Mouse (Mus musculus): Measurements from ENCODE around the gene 4930583I09Rik. TPM values are rescaled to one million over a fixed set of nuclear protein-coding genes. Genes with fewer than 3 reads are reported as not detected.
A peak's percentile ranks its signal among the peaks of the same experiment; 100 is the strongest.

4930583I09Rik gene
- polyA plus RNA-seq, 2 experiments, result not detected

- H3K27ac ChIP-seq (replicated peaks; ENCODE audit: low read depth, low read length), result no peak overlapping the region
- DNase-seq (ENCODE audit: low spot score) (no peak), ATAC-seq (ENCODE audit: low FRiP score, low read depth) (no peak)
- H3K9ac ChIP-seq (ENCODE audit: low read depth, low read length, severe bottlenecking), result no peak overlapping the region
- H3K9me3 ChIP-seq (ENCODE audit: control insufficient read depth, low read length), result no peaks in the 10 kb centered on the region
- H3K36me3 ChIP-seq (ENCODE audit: control insufficient read depth, insufficient read depth, low read length), result no peaks in the 10 kb centered on the region
- no peaks in the 10 kb centered on the region for H3K4me1 ChIP-seq (ENCODE audit: control insufficient read depth, insufficient read depth, low read length)
- H3K4me3 ChIP-seq (replicated peaks; ENCODE audit: low read length), result no peak overlapping the region
- no peak overlapping the region for H3K4me2 ChIP-seq (replicated peaks; ENCODE audit: low read depth, low read length, severe bottlenecking)
- TF ChIP-seq POLR2A (IDR thresholded peaks at IDR 0.05; ENCODE audit: borderline replicate concordance, extremely low read depth, insufficient read depth, insufficient read length), result no peak
- no peaks in the 10 kb centered on the region for H3K27me3 ChIP-seq (ENCODE audit: control insufficient read depth, insufficient read depth, low read length)
- 75% methylated on average over 4 of the region's 4 CpGs for WGBS
These were observed 12.2 kb upstream of the 4930583I09Rik start for GRCm38 (mm10) chr17:64848031-64848430.

GRCm38 (mm10) chr17:64846654-64847053 is 10.8 kb upstream of the 4930583I09Rik start:
- no peak overlapping the region for H3K4me3 ChIP-seq (replicated peaks; ENCODE audit: low read length)
- no peak for TF ChIP-seq POLR2A (IDR thresholded peaks at IDR 0.05; ENCODE audit: borderline replicate concordance, extremely low read depth, insufficient read depth, insufficient read length)
- H3K4me1 ChIP-seq (ENCODE audit: control insufficient read depth, insufficient read depth, low read length), result no peaks in the 10 kb centered on the region
- no peak overlapping the region for H3K4me2 ChIP-seq (replicated peaks; ENCODE audit: low read depth, low read length, severe bottlenecking)
- ATAC-seq (ENCODE audit: low FRiP score, low read depth), result no peak
- H3K27ac ChIP-seq (replicated peaks; ENCODE audit: low read depth, low read length), result no peak overlapping the region
- H3K36me3 ChIP-seq (ENCODE audit: control insufficient read depth, insufficient read depth, low read length), result no peaks in the 10 kb centered on the region
- WGBS, result 89% methylated on average over 1 of the region's 1 CpGs
- no peaks in the 10 kb centered on the region for H3K27me3 ChIP-seq (ENCODE audit: control insufficient read depth, insufficient read depth, low read length)
- DNase-seq (ENCODE audit: low spot score), result no peak
- no peak overlapping the region for H3K9ac ChIP-seq (ENCODE audit: low read depth, low read length, severe bottlenecking)
- H3K9me3 ChIP-seq (ENCODE audit: control insufficient read depth, low read length), result no peaks in the 10 kb centered on the region

GRCm38 (mm10) chr17:64836892-64837291 is 1.0 kb upstream of the 4930583I09Rik start:
- ATAC-seq (ENCODE audit: low FRiP score, low read depth), result no peak
- H3K27ac ChIP-seq (replicated peaks; ENCODE audit: low read depth, low read length), result no peak overlapping the region
- H3K4me3 ChIP-seq (replicated peaks; ENCODE audit: low read length), result no peak overlapping the region
- H3K4me1 ChIP-seq (ENCODE audit: control insufficient read depth, insufficient read depth, low read length), result no peaks in the 10 kb centered on the region
- TF ChIP-seq POLR2A (IDR thresholded peaks at IDR 0.05; ENCODE audit: borderline replicate concordance, extremely low read depth, insufficient read depth, insufficient read length), result no peak
- no peak overlapping the region for H3K9ac ChIP-seq (ENCODE audit: low read depth, low read length, severe bottlenecking)
- H3K36me3 ChIP-seq (ENCODE audit: control insufficient read depth, insufficient read depth, low read length), result no peaks in the 10 kb centered on the region
- DNase-seq (ENCODE audit: low spot score), result peak; percentile 63
- H3K4me2 ChIP-seq (replicated peaks; ENCODE audit: low read depth, low read length, severe bottlenecking), result no peak overlapping the region
- H3K9me3 ChIP-seq (ENCODE audit: control insufficient read depth, low read length), result no peaks in the 10 kb centered on the region
- 11% methylated on average over 7 of the region's 7 CpGs for WGBS
- H3K27me3 ChIP-seq (ENCODE audit: control insufficient read depth, insufficient read depth, low read length), result no peaks in the 10 kb centered on the region

GRCm38 (mm10) chr17:64836352-64836751 is 481 bp upstream of the 4930583I09Rik start:
- H3K4me2 ChIP-seq (replicated peaks; ENCODE audit: low read depth, low read length, severe bottlenecking), result no peak overlapping the region
- H3K27ac ChIP-seq (replicated peaks; ENCODE audit: low read depth, low read length), result no peak overlapping the region
- no peaks in the 10 kb centered on the region for H3K36me3 ChIP-seq (ENCODE audit: control insufficient read depth, insufficient read depth, low read length)
- ATAC-seq (ENCODE audit: low FRiP score, low read depth), result no peak
- no peak overlapping the region for H3K4me3 ChIP-seq (replicated peaks; ENCODE audit: low read length)
- no peak overlapping the region for H3K9ac ChIP-seq (ENCODE audit: low read depth, low read length, severe bottlenecking)
- H3K27me3 ChIP-seq (ENCODE audit: control insufficient read depth, insufficient read depth, low read length), result no peaks in the 10 kb centered on the region
- no peaks in the 10 kb centered on the region for H3K9me3 ChIP-seq (ENCODE audit: control insufficient read depth, low read length)
- no peak for TF ChIP-seq POLR2A (IDR thresholded peaks at IDR 0.05; ENCODE audit: borderline replicate concordance, extremely low read depth, insufficient read depth, insufficient read length)
- 76% methylated on average over 10 of the region's 10 CpGs for WGBS
- no peaks in the 10 kb centered on the region for H3K4me1 ChIP-seq (ENCODE audit: control insufficient read depth, insufficient read depth, low read length)
- DNase-seq (ENCODE audit: low spot score), result no peak

- no peak for ATAC-seq (ENCODE audit: low FRiP score, low read depth)
- Histone ChIP-seq H3K27ac (replicated peaks; ENCODE audit: low read depth, low read length) (no peak overlapping the region), H3K4me3 (replicated peaks; ENCODE audit: low read length) (no peak overlapping the region), H3K9ac (ENCODE audit: low read depth, low read length, severe bottlenecking) (no peak overlapping the region), H3K36me3 (ENCODE audit: control insufficient read depth, insufficient read depth, low read length) (no peaks in the 10 kb centered on the region), H3K9me3 (ENCODE audit: control insufficient read depth, low read length) (no peaks in the 10 kb centered on the region), H3K27me3 (ENCODE audit: control insufficient read depth, insufficient read depth, low read length) (no peaks in the 10 kb centered on the region), H3K4me1 (ENCODE audit: control insufficient read depth, insufficient read depth, low read length) (no peaks in the 10 kb centered on the region), H3K4me2 (replicated peaks; ENCODE audit: low read depth, low read length, severe bottlenecking) (no peak overlapping the region)
- TF ChIP-seq POLR2A (IDR thresholded peaks at IDR 0.05; ENCODE audit: borderline replicate concordance, extremely low read depth, insufficient read depth, insufficient read length), result no peak
- 67% methylated on average over 7 of the region's 7 CpGs for WGBS
- no peak for DNase-seq (ENCODE audit: low spot score)
These were observed 1.9 kb downstream of the 4930583I09Rik start for GRCm38 (mm10) chr17:64833906-64834490.

GRCm38 (mm10) chr17:64833071-64833470 is 2.8 kb downstream of the 4930583I09Rik start:
- 82% methylated on average over 2 of the region's 2 CpGs for WGBS
- ATAC-seq (ENCODE audit: low FRiP score, low read depth) (no peak), DNase-seq (ENCODE audit: low spot score) (no peak)
- TF ChIP-seq POLR2A (IDR thresholded peaks at IDR 0.05; ENCODE audit: borderline replicate concordance, extremely low read depth, insufficient read depth, insufficient read length), result no peak
- no peak overlapping the region for H3K4me3 ChIP-seq (replicated peaks; ENCODE audit: low read length)
- H3K4me2 ChIP-seq (replicated peaks; ENCODE audit: low read depth, low read length, severe bottlenecking), result no peak overlapping the region
- H3K9ac ChIP-seq (ENCODE audit: low read depth, low read length, severe bottlenecking), result no peak overlapping the region
- no peak overlapping the region for H3K27ac ChIP-seq (replicated peaks; ENCODE audit: low read depth, low read length)
- H3K4me1 ChIP-seq (ENCODE audit: control insufficient read depth, insufficient read depth, low read length), result no peaks in the 10 kb centered on the region
- H3K9me3 ChIP-seq (ENCODE audit: control insufficient read depth, low read length), result no peaks in the 10 kb centered on the region
- H3K36me3 ChIP-seq (ENCODE audit: control insufficient read depth, insufficient read depth, low read length), result no peaks in the 10 kb centered on the region
- no peaks in the 10 kb centered on the region for H3K27me3 ChIP-seq (ENCODE audit: control insufficient read depth, insufficient read depth, low read length)
